Mouse (Mus musculus) lung, embryonic 16.5 days (tissue): ENCODE data around the gene Mrpl50. TPM values are rescaled to one million over a fixed set of nuclear protein-coding genes. Genes with fewer than 3 reads are reported as not detected.
"Not testable (repeated sequence)": the region's sequence is repeated elsewhere in the genome, so short reads cannot be mapped to it uniquely, and the experiment has no call there.

Experiments used
- ATAC-seq: fragments of 200-750 bp; cut with Nextera tagmentation; 2 replicates; pipeline ENCODE4 v1.8.0; 2017; ENCODE audit warnings: low read depth, mild to moderate bottlenecking, moderate library complexity
- H3K27ac ChIP-seq: fragments of 300-500 bp; sonication (generic); 2 replicates; pipeline ENCODE4 v1.5.1; 2014; ENCODE audit warnings: mild to moderate bottlenecking, control low read depth, low read length
- H3K27me3 ChIP-seq: fragments of 300-500 bp; sonication (generic); 2 replicates; pipeline ENCODE4 v1.6.1; 2014; ENCODE audit warnings: low read depth, low read length, mixed read lengths; ENCODE audit not compliant: control insufficient read depth, insufficient read depth
- H3K36me3 ChIP-seq: fragments of 300-500 bp; sonication (generic); 2 replicates; pipeline ENCODE4 v1.6.1; 2014; ENCODE audit warnings: low read length; ENCODE audit not compliant: control insufficient read depth, insufficient read depth
- H3K4me1 ChIP-seq: fragments of 300-500 bp; sonication (generic); replicated peaks from 2 replicates; pipeline ENCODE4 v1.6.1; 2014; ENCODE audit warnings: low read length, mixed read lengths; ENCODE audit not compliant: control insufficient read depth, insufficient read depth
- H3K4me2 ChIP-seq: fragments of 300-500 bp; sonication (generic); 2 replicates; pipeline ENCODE4 v1.6.1; 2014; ENCODE audit warnings: low read depth, low read length, control low read depth
- H3K4me3 ChIP-seq: fragments of 300-500 bp; sonication (generic); 2 replicates; pipeline ENCODE4 v1.5.1; 2014; ENCODE audit warnings: mild to moderate bottlenecking, low read length, control low read depth
- H3K9ac ChIP-seq: fragments of 300-500 bp; sonication (generic); 2 replicates; pipeline ENCODE4 v1.6.1; 2014; ENCODE audit warnings: low read length, control low read depth
- H3K9me3 ChIP-seq: fragments of 300-500 bp; sonication (generic); 2 replicates; pipeline ENCODE4 v1.6.1; 2016; ENCODE audit warnings: low read length; ENCODE audit not compliant: control insufficient read depth
- WGBS: fragments of 180-500 bp; shearing (Covaris S2); extraction: QIAGEN DNeasy Blood & Tissue Kit; methylation state at CpG from one replicate; pipeline ENCODE4 v1.1.7; 2014; 5-methylcytosine and 5-hydroxymethylcytosine counted together
- polyA plus RNA-seq: library from polyadenylated mRNA; unstranded; fragments of >200 nt; fragmentation: Nextera tagmentation; extraction: Ambion mirVana; gene quantifications from 2 replicates; pipeline ENCODE4 v1.2.1, GENCODE M21; 2015

Mrpl50 gene
- polyA plus RNA-seq, 1 experiment from 2014 or later = 64.7 TPM

DNA sequence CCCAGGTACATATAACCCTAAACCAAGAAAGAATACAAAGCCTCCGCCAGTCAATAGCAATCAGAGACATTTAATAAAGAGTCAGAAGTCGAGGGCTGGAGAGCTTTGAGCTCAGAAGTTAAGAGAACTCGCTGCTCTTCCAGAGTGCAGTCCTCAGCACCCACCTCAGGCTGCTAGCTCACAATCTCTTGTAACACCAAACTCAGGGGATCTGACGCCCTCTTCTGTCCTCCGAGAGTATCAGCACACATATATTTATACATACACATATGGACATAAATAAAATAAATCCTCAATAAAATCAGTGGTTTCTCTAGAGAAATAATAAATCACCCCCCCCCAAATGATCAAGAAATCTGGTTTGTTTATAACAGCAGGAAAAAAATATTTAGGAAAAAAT is 1.4 kb downstream of the Mrpl50 start:
- WGBS = 66% methylated on average over 5 of the region's 5 CpGs
- no peak for ATAC-seq
- Histone ChIP-seq H3K4me1 (peaks cover 13% of the 10 kb centered on the region), H3K27ac (no peak overlapping the region), H3K36me3 (peaks cover under 1% of the 10 kb centered on the region; the same call in 1 of the 2 replicates), H3K4me3 (0 out of 2 replicates have a peak overlapping the region, but pooled peaks have one; percentile 9), H3K9ac (no peak overlapping the region), H3K27me3 (no peaks in the 10 kb centered on the region), H3K9me3 (no peaks in the 10 kb centered on the region), H3K4me2 (peak overlapping the region; percentile 30; the same call in 1 of the 2 replicates)

DNA sequence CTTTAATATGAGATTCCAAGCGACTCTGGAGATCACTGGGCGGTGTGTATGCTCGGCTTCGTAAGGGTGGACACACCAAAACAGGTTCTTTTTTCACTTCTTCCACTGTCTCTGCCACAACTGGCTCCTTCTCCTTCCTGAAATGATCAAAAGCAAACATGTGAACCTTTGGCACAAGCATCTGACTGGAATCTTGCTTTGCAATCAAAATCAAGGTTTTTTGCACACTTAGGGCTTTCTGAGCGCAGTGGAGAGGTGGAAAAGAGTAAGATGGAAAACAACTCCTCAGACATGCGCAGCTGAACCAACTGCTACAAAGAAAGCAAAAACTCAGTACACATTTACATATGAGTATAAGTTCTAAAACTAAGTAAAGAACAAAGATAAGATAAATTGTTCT is 6.5 kb downstream of the Mrpl50 start:
- Histone ChIP-seq H3K4me2 (no peak overlapping the region), H3K27ac (no peak overlapping the region), H3K9me3 (no peaks in the 10 kb centered on the region), H3K36me3 (peaks cover 13% of the 10 kb centered on the region), H3K9ac (no peak overlapping the region), H3K4me1 (peaks cover 2% of the 10 kb centered on the region; the same call in 1 of the 2 replicates), H3K4me3 (no peak overlapping the region), H3K27me3 (no peaks in the 10 kb centered on the region)
- WGBS = 95% methylated on average over 6 of the region's 6 CpGs
- no peak for ATAC-seq

DNA sequence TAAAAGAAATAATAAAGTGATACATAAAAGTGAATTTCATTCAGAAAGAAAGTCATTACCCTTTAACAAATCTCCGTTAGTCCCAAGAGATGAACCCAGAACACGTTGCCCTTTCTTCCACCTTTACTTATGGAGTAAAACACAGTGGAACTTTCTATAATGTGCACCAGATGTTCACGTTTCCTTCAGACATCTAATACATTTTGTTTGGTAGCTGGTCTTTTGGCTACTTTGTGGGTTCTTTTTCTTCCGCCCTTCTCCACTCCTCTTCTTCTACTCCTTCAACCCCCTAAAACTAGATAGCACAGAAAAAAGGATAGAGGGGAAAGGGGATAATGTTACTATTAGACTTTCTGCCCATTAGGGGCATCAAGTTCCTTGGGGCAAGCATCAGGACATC is 8.3 kb downstream of the Mrpl50 start:
- H3K4me3 ChIP-seq = no peak overlapping the region
- no peaks in the 10 kb centered on the region for H3K27me3 ChIP-seq
- H3K36me3 ChIP-seq = peaks cover 13% of the 10 kb centered on the region
- H3K4me2 ChIP-seq = no peak overlapping the region
- H3K9me3 ChIP-seq = no peaks in the 10 kb centered on the region
- WGBS = 86% methylated on average over 4 of the region's 4 CpGs
- ATAC-seq = no peak
- H3K27ac ChIP-seq = no peak overlapping the region
- no peak overlapping the region for H3K9ac ChIP-seq
- no peaks in the 10 kb centered on the region for H3K4me1 ChIP-seq

DNA sequence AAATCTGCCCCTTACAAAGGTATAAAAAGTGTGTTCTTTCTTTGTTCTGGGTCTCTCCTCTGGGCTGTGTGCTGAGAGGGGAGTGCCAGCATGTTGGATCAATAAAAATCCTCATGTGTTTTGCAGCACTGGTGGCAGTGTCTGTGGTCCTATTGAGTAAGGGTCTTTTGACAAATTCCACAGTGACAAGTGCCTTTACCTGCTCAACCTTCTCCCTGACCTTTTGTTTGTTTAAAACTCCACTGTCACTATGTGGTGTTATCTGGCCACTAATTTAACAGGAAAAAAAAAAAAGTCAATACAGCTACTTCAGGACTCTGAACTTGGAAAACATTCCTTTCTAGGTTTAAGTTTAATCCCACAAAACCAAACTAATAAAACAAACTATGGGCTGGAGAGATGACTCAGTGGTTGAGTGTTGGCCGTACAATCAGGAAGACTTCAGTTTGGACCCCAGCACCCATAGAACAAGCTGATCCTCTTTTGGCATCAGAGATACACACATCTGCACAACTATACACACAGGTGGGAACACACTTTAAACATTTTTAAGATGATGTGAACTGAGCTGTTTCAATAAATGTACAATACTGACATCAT is 10.6 kb downstream of the Mrpl50 start:
- H3K4me3 ChIP-seq, H3K9me3 ChIP-seq, H3K27ac ChIP-seq, H3K9ac ChIP-seq, H3K27me3 ChIP-seq, H3K4me1 ChIP-seq, ATAC-seq, H3K4me2 ChIP-seq: not testable (repeated sequence)
- peaks cover 13% of the 10 kb centered on the region for H3K36me3 ChIP-seq
- 56% methylated on average over 1 of the region's 1 CpGs for WGBS

DNA sequence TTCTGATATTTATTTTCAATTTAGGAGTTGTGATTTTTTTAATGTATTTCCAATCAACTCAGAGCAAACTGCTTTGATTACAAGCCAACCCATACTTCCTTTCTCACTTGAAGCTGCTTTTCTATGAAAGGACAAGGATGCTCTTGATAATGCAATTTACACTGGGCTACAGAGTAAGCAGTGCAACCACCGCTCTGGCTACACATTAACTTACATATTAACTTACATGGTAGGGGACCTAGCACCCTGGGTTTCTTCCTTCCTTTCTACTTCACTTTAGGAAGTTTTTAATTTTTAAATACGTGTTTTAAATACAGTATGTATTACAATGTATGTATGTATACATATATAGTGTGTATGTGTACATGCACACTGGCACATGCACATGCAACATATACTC is 11.7 kb downstream of the Mrpl50 start:
- no peaks in the 10 kb centered on the region for H3K4me1 ChIP-seq
- peaks cover 13% of the 10 kb centered on the region for H3K36me3 ChIP-seq
- H3K9me3 ChIP-seq = no peaks in the 10 kb centered on the region
- no peak overlapping the region for H3K4me2 ChIP-seq
- WGBS = 76% methylated on average over 2 of the region's 2 CpGs
- no peak overlapping the region for H3K9ac ChIP-seq
- H3K27ac ChIP-seq = no peak overlapping the region
- no peak for ATAC-seq
- H3K4me3 ChIP-seq = no peak overlapping the region
- H3K27me3 ChIP-seq = no peaks in the 10 kb centered on the region

DNA sequence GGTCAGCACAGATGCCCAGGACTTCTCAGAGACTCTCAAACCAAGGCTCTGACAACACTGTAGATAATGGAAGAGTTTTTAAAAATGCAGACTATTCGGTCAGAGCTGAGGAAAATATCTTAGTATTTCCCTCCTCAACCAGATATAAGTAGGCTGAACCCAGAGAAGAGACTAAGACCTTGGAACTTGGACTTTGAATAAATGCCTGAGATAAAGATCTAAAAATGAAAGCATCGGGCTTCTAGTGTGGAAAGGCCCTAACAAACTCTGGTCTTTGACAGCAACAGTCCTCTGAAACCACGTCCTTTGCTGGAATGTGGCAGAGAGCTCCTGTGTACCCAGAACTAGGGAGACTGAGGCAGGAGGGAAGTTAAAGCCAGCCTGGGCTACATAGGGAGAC is 14.5 kb downstream of the Mrpl50 start, which contains the start of gene Baat:
Gene Baat (minus strand): TSS at position 172 of the 400 bp plus-strand sequence.
- H3K4me3 ChIP-seq = no peak within 1 kb of the TSS
- no peaks in the 10 kb centered on the region for H3K27me3 ChIP-seq
- no peaks in the 10 kb centered on the region for H3K36me3 ChIP-seq
- no peaks in the 10 kb centered on the region for H3K4me1 ChIP-seq
- ATAC-seq = no peak
- H3K4me2 ChIP-seq = no peak within 1 kb of the TSS
- H3K9ac ChIP-seq = no peak within 1 kb of the TSS
- 48% methylated on average over 3 of the region's 3 CpGs for WGBS
- H3K9me3 ChIP-seq = no peaks in the 10 kb centered on the region
- no peak within 1 kb of the TSS for H3K27ac ChIP-seq

DNA sequence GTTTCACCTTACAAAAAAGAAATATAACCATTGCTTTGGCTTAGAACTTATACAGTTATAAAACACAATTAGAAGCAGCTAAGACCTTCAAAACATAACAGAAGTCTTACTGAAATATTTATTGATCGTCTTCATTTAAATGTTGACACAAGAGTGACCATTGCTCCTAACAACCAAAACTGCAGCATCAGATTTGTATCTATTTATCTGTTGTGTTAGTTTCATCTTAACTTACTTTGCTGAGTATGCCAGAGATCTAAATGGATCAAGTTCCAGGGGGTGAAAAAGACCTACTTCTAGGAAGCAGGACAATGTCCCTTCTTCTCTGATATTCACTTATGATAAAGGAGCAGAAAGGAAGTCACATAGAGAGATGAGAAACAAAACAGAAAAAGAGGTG is 17.3 kb downstream of the Mrpl50 start:
- ATAC-seq = no peak
- no peak overlapping the region for H3K9ac ChIP-seq
- H3K27me3 ChIP-seq = no peaks in the 10 kb centered on the region
- WGBS = 78% methylated on average over 1 of the region's 1 CpGs
- H3K36me3 ChIP-seq = no peaks in the 10 kb centered on the region
- H3K9me3 ChIP-seq = no peaks in the 10 kb centered on the region
- H3K4me3 ChIP-seq = no peak overlapping the region
- H3K4me1 ChIP-seq = no peaks in the 10 kb centered on the region
- H3K4me2 ChIP-seq = no peak overlapping the region
- H3K27ac ChIP-seq = no peak overlapping the region

DNA sequence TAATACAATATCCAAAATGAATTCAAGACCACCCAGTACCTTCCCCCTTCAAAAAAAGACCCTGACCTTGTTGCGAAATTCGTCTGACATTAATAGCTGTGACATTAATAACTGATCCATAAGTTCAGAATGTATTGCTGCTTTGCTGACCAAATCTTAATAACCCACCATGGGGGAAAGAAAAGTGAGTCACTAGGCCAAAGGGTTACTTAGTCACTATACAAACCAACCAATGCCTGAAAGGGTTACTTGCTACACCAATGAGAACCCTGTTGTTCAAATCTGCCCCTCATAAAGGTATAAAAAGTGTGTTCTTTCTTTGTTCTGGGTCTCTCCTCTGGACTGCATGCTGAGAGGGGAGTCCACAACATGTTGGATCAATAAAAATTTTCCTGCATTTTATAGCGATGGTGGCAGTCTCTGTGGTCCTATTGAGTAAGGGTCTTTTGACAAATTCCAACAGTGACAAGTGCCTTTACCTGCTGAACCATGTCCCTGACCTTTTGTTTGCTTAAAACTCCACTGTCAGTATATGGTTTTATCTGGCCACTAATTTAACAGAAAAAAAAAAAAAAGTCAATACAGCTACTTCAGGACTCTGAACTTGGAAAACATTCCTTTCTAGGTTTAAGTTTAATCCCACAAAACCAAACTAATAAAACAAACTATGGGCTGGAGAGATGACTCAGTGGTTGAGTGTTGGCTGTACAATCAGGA is 34.8 kb downstream of the Mrpl50 start:
- H3K27ac ChIP-seq, H3K27me3 ChIP-seq, H3K36me3 ChIP-seq, ATAC-seq, H3K4me3 ChIP-seq, H3K9me3 ChIP-seq, H3K4me2 ChIP-seq, H3K9ac ChIP-seq, H3K4me1 ChIP-seq: not testable (repeated sequence)
- WGBS = 73% methylated on average over 3 of the region's 3 CpGs

DNA sequence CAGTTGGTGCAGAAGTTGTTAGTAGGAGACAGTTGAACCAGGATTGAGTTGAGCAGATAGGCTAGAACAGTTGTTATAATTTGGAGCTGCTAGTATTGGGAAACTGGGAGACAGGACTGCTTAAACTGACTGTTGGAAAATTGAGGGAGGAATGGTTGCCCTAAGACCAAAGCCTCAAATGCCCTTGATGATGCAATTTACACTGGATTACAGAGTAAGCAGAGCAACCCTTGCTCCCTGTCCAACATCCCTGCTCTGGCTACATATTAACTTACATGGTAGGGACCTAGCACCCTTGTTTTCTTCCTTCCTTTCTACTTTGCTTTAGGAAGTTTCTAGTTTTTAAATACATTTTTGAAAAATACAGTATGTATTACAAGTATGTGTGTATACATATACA is 35.5 kb downstream of the Mrpl50 start:
- H3K4me2 ChIP-seq = no peak overlapping the region
- no peak for ATAC-seq
- H3K36me3 ChIP-seq = no peaks in the 10 kb centered on the region
- H3K9me3 ChIP-seq = no peaks in the 10 kb centered on the region
- H3K27me3 ChIP-seq = no peaks in the 10 kb centered on the region
- no peak overlapping the region for H3K27ac ChIP-seq
- no peaks in the 10 kb centered on the region for H3K4me1 ChIP-seq
- no peak overlapping the region for H3K9ac ChIP-seq
- no peak overlapping the region for H3K4me3 ChIP-seq
